Mouse (Mus musculus) WW6 (cell line): ENCODE measurements around the gene Cdkn2aipnl.
A peak's percentile ranks its signal among the peaks of the same experiment; 100 is the strongest.

Source experiments
- DNase-seq: peaks from one replicate; pipeline ENCODE4 v3.0.0-alpha.2; 2013; ENCODE audit warnings: low read depth, low spot score

Gene Cdkn2aipnl

DNA sequence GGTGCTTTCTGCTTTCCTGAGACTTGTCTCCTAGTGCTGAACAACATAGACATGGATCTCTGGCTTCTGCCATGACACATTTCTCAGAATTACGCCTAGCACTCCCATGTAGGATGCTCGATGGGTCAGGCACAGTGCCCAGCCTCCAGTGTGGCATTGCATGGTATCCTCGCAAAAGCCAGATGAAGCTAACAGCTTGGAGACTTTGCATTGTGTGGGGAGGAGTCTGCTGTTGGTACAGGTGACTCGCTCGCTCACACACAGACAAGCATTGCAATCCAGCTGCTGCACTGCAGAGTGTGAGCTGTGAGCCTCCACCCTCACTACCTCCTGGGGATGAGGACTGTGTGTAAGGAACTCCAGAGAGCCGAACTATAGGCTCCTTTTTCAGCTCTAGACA is 21.3 kb upstream of the Cdkn2aipnl start:
- no peak for DNase-seq

DNA sequence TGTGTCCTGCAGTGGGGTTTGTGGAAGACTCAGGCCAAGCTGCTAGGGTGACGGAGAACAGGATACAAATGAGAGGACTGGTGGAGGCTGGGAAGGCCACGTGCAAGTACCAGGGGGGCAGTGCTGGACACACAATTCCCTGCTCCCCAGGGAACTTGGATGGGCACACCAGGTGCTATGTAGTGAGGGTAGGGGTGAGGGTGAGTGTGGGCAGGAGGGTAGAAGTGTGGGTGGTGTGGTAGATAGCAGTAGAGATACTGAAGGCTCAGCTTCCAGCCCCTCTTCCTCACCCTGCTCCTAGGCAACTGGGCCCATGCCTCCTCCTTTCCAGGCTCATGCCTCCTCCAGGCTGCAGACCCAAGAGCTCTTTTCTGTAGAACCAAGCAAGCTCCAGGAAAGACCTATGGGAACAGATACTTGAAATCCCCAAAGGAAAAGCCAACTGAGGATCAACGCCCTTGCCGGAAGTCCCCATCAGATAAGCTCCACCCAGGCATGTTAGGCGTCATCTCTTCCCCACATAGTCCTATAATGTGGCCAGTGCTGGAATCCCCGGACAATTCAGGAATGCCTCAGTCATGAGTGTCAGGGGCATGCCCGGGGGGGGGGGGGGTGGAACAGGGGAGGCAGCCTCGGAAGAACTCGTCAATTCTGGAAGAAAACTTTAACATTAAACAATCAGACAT is 18.2 kb upstream of the Cdkn2aipnl start:
- DNase-seq, result no peak

DNA sequence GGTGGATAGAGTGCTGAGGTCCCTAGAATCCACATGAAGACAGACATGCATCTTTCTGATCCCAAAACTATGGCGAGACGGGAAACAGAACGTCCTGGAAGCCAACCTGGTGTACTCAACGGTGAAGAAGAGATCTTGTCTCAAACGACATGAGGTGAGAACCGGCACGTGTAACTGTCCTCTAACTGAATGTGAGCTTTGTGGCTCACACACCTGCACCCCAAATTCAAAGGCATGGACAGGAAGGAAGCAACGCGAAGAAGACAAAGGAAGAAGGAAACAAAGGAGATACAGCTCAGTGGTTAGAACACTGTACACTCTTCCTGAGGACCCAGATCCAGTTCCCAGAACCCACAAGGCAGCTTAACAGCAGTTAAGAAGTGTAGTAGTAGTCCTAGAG is 17.5 kb upstream of the Cdkn2aipnl start:
- DNase-seq, result no peak

DNA sequence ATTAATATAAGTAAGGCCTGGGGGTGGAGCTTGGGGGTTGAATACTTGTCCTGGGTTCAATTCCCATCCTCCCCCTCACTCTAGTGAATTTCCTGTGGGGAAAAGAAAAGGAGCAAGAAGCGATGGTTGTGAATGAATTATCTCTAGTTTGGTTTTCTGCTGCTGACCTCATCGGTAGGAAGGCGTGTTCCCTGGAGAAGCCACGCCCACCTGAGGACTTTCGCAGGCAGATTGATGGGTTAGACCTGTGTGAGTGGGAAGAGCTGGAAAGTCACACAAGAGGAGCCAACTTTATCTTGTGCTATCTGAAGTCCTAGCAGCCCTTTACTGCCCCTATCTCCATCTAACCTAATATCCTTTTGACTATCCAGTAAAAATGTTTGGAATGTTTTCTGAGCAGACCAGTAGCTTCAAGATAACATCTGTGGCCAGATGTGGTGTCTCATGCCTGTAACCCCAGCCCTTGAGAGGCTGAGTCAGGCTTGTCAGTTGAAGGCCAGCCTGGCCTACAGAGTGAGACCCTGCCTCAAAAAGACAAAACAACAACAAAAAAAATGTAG is 15.5 kb upstream of the Cdkn2aipnl start:
- DNase-seq, result no peak

DNA sequence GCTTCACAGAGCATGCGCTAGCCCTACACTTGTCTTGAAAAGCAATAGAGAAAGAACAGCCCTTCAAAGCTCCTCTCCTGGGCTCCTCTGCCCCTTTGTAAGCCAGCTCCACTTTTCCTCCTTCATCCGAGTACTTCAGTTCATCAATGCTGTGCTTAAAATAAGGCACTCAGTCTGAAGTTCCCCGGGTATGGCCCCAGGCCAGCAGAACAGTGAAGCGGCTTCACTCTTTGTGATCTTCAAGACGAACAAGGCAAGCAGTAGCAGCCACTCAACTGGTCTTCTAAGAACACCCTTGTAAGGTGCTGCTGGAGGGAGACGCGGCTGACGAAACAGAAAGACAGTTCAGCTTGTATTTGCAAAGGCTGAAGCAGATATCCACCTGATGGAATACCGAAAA is 11.3 kb upstream of the Cdkn2aipnl start:
- no peak for DNase-seq

DNA sequence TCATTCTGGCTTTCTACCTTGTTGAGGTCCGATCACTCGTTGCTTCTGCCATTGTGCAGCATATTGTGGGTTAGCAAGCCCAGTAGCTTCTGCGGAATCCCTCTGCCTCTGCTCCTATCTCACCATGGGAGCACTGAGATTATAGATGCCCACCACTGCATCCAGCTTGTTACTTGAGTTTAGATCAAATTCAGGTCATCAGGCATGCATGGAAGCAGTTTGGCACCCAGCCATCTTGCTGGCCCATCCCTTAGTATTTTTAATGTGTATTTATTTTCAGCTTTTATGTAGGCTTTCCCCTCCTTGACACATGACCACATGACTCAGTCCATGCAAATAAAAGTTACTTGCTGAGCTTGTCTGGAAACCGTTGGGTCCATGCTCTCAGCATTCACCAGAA is 9.7 kb upstream of the Cdkn2aipnl start:
- no peak for DNase-seq

DNA sequence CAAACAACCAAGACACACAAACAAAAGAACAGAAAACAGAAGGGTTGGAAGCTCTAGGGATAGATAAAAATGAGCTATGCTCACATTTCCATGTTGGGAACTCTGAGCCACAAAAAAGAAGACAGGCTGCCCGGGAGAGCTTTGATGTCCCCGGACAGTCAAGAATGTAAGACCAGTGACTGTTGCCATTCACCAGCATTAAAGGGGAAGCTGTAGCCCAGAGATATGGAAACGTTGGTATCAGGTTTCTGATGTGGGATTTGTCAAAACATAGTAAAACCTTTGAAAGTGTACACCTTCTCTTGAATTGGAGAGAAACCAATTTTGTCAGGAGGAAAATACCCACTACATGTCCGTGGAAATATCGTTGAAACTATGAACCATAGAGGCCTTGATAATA is 8.0 kb upstream of the Cdkn2aipnl start:
- no peak for DNase-seq

DNA sequence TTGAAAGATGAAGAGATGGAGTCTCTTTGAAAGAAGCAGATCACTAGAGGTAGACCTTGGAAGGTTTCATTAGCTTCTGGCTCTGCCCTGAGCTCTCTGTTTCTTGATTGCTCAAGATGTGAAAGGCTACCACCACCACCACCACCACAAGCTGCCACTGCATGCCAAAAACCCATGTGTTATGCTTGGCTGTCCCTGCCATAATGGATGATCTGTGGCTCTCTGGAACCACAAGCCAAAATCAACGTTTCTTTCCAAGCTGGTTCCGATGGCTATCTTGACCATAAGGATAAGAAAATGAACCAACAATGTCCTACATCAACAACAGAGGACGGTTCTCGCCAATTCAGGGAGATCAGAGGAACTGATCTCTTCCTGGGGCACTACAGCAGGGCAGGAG is 7.4 kb upstream of the Cdkn2aipnl start:
- DNase-seq, result no peak

DNA sequence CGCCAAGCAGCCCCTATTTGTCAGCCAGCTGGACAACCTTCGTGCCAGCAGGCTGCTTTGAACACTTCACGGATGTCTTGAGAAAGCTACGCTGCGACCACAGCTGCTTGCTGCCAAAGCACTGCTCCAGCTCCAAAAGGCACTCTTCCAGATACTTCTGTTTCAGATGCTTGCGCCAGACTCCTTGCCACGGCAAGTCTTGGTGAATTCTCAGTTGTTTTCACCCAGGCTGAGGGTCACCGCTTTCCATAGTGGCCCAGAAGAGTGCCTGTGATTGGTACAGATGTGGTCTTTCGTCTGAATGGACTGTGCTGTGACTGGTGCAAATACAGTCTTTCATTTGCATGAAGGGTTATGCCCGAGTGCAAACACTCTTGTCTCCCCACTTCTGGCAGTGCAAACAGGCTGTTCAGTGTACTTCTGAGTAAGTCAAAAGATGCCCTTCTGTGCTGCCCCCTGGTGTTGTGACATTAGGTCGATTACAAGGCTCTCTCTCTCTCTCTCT is 6.4 kb upstream of the Cdkn2aipnl start:
- no peak for DNase-seq

DNA sequence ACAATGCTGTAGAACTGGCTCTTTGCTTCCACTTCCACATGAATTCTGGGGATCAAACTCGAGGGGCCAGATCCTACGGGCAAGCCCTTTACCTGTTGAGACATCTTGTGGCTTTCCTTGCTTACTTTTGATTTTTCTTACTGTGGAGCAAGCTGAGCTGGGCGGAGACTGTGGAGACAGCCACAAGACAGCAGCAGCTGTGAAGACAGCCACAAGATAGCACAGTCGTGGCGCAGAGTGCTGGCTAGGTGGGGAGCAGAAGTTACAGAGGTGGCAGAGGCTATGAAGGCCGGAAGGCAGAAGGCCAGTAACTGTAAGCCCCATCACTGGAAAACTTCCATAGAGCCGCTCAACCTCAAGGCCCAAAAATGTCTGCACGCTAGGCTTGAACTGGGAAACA is 5.7 kb upstream of the Cdkn2aipnl start:
- no peak for DNase-seq

DNA sequence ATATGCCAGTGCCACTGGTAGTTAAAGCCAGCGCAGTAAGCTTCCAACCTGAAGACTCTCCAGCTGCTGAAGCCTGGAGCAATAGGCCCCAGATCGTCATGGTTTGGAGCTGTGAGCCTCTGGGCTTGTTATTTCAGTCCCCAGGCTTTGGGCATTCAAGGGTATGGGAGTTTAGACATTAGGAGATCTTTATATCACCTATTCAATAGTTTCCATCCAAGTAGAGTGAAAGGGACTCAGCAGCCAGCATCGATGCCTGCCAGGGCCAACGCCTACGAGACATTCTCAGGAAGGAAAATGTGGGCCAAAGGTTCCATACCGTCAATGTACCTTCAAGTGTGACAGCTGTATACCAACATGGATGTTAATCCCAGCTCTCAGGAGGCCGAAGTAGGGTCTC is 5.2 kb upstream of the Cdkn2aipnl start:
- DNase-seq, result no peak

DNA sequence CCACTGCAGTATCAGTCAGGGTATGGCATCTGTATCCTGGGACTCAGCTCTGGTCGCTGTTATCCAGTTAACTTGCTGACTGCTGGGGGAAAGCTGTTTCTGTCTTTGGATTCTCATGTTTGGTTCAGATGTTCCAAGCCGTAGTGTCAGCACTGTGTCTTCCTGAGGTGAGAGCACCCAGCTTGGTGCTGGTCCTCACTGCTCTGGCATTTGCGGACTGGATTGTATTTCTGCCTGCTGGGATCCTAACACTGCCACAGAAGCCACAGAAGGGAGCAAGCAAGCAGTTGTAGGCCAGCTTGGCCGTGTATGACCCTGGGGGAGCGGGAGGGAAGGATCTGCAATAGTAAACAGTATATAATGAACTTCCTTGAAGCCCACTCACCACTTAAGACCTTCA is 810 bp upstream of the Cdkn2aipnl start:
- DNase-seq, result no peak

DNA sequence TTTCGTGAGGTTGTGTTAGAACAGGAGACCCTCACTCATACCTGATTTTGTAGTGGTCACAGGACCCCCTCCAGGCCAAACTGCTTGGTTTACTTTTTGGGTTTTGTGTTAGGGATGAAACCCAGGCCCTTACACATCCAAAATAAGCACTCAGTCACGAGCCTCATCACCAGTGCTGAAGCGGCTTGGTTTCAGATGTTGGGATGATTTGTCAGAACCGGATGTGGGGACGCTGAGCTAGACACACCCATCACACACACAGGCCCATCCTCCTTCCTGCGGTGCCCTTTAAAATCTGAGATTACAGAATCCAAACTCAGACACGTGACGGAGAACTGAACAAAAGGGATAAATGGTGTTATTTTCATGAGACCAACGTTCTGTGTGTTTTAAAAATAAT is 1.4 kb downstream of the Cdkn2aipnl start:
- DNase-seq, result no peak

DNA sequence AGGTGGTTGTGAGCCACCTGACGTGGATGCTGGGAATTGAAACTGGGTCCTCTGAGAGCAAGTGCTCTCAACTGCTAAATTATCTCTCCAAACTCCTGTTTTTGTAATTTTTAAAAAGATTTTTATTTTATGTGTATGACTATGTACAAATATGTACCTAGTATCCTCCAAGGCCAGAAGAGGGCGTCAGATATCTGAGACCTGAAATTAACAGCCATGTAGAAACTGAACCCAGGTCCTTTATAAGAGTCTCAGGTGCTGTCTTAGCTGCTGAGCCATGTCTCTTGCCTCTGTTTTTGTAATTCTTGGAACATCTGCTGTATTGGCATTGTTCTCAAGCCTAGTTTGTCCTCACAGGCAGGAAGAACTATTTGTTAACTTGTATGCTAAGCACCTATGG is 2.0 kb downstream of the Cdkn2aipnl start:
- DNase-seq, result no peak

DNA sequence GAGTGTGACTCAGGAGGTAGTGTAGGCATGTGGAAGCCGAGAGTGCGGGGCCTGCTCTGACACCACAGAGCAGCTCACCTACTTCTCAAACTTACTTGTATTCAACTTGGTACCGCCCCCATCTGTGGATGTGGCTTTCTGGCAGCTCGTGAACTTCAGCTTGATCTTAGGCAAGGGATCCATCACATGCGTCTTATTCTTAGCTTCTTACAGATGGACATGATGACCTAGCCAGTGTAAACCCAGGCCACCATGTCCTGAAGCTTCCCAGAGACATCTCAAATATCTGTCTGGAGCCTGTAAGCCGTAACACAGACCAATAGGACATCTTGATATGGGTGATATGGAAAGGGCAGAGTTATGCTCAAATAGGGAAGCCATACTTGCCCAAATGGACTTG is 4.2 kb downstream of the Cdkn2aipnl start:
- no peak for DNase-seq

DNA sequence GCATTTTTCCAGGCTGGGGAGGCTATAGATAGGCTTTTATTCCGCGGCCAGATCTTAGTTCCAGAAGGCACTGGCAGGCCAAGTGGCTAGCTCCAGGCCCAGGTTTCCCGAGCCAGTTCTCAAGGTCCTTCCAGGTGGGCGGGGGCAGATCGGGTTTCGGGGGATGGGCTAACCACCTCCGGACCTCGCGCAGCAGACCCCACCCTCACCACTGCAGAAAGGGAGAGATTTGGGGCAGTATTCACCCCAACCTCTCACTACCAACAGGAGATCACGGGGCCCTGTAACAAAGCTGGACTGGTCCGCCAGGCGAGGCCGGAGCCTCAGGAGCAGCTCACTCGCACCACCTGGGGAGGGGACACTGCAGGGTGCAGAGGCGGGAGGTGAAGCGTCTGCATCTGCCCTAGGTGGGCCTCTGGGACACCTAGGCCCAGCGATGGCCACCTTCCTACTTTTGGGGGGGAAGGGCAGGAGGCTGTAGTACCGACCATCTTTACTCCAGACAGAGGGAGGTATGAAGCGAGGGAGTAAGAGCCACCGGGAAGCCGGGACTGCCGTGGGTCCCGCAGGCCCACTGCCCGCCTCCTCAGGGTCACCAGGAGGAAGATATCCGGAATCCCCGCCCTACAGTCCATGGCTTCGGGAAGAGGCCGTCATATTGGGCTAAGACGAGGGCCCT is 32.3 kb downstream of the Cdkn2aipnl start:
- peak; percentile 62 for DNase-seq

DNA sequence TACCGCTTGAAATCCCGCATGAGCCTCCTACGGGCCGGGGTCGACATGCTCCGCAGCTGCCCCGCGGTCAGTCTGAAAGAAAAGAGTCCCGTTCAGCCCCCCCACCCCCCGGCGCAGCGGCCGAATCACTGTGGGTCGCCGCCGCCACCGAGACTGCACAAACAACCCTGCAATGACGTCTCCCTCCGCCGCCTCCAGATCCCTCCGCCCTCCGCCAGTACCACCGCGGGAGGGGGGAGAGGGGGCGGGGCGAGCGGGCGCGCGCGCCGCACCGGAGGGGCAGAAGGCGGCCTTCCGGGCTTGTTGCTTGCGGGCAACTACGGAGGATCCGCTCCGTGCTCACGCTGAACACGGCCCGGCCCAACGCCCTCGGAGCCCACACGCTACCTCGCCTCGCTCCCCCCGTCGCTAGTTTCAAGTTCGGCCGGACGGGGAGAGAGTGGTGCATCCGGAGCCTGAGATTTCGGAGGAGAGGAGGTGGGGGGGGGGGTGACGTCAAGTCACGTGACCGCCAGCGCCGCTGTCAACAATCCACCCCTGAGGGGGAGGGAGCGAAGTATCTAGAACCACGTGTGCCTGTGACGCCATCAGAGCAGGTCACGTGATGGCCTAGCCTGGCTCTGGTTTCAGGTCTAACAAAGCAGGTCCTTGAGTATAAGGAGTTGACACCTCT is 33.0 kb downstream of the Cdkn2aipnl start, which contains the start of gene Ube2b:
TSS of gene Ube2b (minus strand) at position 473 of the 673 bp plus-strand sequence.
- DNase-seq, result peak; percentile 99

DNA sequence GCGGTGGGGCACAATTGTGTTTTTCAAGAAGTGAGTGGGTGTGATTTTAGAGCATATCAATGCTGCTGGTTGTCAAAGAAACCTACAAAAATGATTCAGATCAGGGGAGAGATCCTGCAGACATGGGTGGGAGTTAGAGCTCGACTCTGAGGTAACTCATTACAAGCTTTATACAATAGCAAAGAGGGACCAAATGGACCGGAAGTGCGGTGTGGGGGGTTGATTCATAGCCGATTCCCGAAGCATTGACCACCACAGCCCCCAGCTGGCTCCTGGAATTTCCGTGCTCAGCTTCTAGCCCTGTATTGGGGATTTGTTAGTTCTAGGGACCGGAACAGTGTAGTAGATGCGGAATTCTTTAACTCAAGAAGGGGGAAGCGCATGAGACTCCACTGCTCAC is 33.9 kb downstream of the Cdkn2aipnl start:
- no peak for DNase-seq

DNA sequence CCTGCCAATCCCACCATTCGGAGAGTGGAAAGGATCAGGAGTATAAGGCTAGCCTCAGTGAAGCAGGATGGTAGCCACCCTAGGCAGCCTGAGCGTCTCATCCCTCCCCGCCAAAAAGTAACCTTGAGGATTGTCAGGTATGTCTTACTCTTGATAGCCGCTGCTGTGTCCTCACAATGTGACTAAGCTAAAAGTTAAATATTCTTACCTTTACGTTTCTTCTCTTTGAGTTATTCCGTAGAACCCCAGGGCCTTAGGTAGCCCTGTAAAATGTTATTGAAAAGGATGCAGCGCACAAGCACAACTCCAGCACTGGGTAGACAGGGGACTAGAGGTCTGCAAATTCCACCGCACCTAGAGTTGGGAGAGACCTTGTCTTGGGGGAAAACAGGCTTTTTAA is 34.4 kb downstream of the Cdkn2aipnl start:
- no peak for DNase-seq

DNA sequence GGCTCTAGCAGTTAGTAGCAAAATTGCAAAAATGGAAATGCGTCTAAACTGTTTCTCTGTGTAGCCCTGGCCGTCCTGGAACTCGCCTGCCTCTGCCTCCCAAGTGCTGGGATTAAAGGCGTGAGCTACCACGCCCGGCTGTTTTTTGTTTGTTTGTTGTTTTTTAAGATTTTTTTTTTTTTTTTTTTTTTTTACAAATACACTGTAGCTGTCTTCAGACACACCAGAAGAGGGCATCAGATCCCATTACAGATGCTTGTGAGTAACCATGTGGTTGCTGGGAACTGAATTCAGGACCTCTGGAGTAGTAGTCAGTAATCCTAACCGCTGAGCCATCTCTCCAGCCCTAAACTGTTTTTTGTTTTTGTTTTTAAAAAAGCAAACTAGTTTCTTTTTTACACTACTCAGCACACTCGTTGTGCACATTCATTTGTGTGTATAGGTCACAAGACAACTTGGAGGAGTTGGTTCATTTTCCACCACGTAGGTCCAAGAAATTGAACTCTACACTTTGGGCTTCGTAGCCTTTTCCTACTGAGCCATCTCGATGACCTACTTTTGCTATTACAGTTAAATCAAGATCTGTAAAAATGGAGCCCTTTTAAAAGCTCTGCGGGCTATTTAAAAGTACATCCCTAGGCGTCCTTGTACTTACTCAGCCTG is 35.5 kb downstream of the Cdkn2aipnl start:
- no peak for DNase-seq

DNA sequence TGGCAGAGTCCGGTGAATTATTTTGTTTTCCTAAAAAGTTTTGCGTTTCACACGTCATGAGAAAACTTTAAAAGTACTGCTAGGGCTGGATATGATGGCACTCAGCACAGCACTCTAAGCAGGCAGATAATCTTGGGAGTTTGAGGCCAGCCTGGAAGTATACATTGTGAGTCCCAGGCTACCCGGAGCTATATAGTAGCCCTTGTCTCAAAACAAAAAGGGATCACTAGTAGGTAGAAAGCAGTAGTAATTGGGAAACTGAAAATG is 36.0 kb downstream of the Cdkn2aipnl start:
- DNase-seq, result no peak
